Mouse (Mus musculus) embryonic facial prominence, embryonic 14.5 days (tissue): ENCODE results near the gene Them7. TPM values are rescaled to one million over a fixed set of nuclear protein-coding genes. Genes with fewer than 3 reads are reported as not detected.

ENCODE experiments used
- ATAC-seq: fragments of 200-750 bp; cut with Nextera tagmentation; 2 replicates; pipeline ENCODE4 v1.8.0; 2017; ENCODE audit warnings: low read depth, moderate number of reproducible peaks, moderate TSS enrichment
- DNase-seq: peaks from one replicate; pipeline ENCODE4 v3.0.0-alpha.2; 2015; ENCODE audit warnings: low spot score
- H3K27ac ChIP-seq: fragments of 300-500 bp; sonication (generic); replicated peaks from 2 replicates; pipeline ENCODE4 v1.5.1; 2014; ENCODE audit warnings: low read depth, mild to moderate bottlenecking, low read length, moderate library complexity
- H3K27me3 ChIP-seq: fragments of 300-500 bp; sonication (generic); replicated peaks from 2 replicates; pipeline ENCODE4 v1.6.1; 2014; ENCODE audit warnings: low read length; ENCODE audit not compliant: control insufficient read depth, insufficient read depth
- H3K36me3 ChIP-seq: fragments of 300-500 bp; sonication (generic); 2 replicates; pipeline ENCODE4 v1.6.1; 2014; ENCODE audit warnings: low read length, mixed read lengths; ENCODE audit not compliant: control insufficient read depth, insufficient read depth
- H3K4me1 ChIP-seq: fragments of 300-500 bp; sonication (generic); 2 replicates; pipeline ENCODE4 v1.6.1; 2014; ENCODE audit warnings: antibody characterized with exemption, low read length; ENCODE audit not compliant: control insufficient read depth, insufficient read depth
- H3K4me2 ChIP-seq: fragments of 300-500 bp; sonication (generic); 2 replicates; pipeline ENCODE4 v1.6.1; 2014; ENCODE audit warnings: low read depth, mild to moderate bottlenecking, low read length, moderate library complexity, mixed read lengths
- H3K4me3 ChIP-seq: fragments of 300-500 bp; sonication (generic); 2 replicates; pipeline ENCODE4 v1.5.1; 2014; ENCODE audit warnings: low read depth, mild to moderate bottlenecking, low read length
- H3K9ac ChIP-seq: fragments of 300-500 bp; sonication (generic); 2 replicates; pipeline ENCODE4 v1.6.1; 2014; ENCODE audit warnings: low read depth, mild to moderate bottlenecking, low read length, moderate library complexity, mixed read lengths
- H3K9me3 ChIP-seq: fragments of 300-500 bp; sonication (generic); 2 replicates; pipeline ENCODE4 v1.6.1; 2016; ENCODE audit warnings: low read length; ENCODE audit not compliant: control insufficient read depth
- WGBS: fragments of 180-500 bp; shearing (Covaris S2); extraction: QIAGEN DNeasy Blood & Tissue Kit; methylation state at CpG from one replicate; pipeline ENCODE4 v1.1.7; 2014; 5-methylcytosine and 5-hydroxymethylcytosine counted together
- polyA plus RNA-seq: library from polyadenylated mRNA; unstranded; fragments of >200 nt; fragmentation: Nextera tagmentation; extraction: Ambion mirVana; gene quantifications from 2 replicates; pipeline ENCODE4 v1.2.1, GENCODE M21; 2014

The Them7 gene
- polyA plus RNA-seq, 1 experiment from 2014 or later, result 0.35 TPM

DNA sequence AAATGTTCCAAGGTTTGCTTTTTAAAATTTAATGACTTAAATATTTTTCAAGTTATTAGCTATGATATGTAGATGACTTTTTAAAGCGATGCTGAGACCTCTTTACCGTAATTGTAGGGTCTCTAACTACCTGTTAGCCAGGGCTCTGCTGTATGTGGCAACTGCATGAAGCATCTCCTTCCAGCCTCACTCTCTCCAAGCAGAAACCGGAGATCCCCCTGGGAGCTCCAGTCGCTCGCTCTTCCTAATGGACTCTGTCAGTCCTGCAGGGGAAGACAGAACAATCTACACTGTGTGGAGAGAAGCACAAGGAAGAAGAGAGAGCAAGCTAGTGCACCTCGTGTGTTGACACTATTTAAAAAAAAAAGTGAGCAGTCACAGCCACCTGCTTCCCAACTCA is 204.3 kb downstream of the Them7 start:
- no peak for DNase-seq
- no peak overlapping the region; the same call in 1 of the 2 replicates for H3K4me2 ChIP-seq
- H3K9me3 ChIP-seq, result no peaks in the 10 kb centered on the region
- H3K27me3 ChIP-seq, result no peaks in the 10 kb centered on the region
- ATAC-seq, result 0 out of 2 replicates have a peak, but pooled peaks have one; percentile 41
- 8% methylated on average over 6 of the region's 6 CpGs for WGBS
- H3K36me3 ChIP-seq, result no peaks in the 10 kb centered on the region
- H3K9ac ChIP-seq, result no peak overlapping the region
- no peak overlapping the region for H3K4me3 ChIP-seq
- no peak overlapping the region for H3K27ac ChIP-seq
- H3K4me1 ChIP-seq, result no peaks in the 10 kb centered on the region

Other genes starting within 250 kb of the Them7 start
- 279 and 283 TPM in 2 replicates for gene Eif3m, start 207.2 kb upstream of the Them7 start, polyA plus RNA-seq
- not detected in 2 replicates for gene Gm11060, start 132.3 kb upstream of the Them7 start, polyA plus RNA-seq
- gene Wt1, start 97.8 kb upstream of the Them7 start, polyA plus RNA-seq, result 0.54 and 0.84 TPM in 2 replicates
- 253 and 267 TPM in 2 replicates for gene Rcn1, start 175.0 kb downstream of the Them7 start, polyA plus RNA-seq